Mouse (Mus musculus): ENCODE results near the gene Sec24d.

DNA sequence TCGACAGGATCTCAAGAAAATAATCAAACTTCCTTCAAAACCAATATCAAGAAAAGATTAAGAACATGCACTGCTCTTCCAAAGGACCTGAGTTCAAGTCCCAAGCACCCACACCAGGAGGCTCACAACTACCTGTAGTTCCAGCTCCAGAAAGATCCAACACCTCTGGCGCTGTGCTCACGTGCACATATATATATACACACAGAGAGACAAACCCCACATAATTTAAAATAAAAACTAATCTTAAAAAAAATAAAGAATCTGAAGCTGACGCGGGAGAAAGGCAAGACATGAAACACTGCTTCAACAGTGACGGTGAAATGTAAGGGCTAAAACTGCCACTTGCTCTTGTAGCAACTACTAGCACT is 117.8 kb downstream of the Sec24d start:
- no peak for TF ChIP-seq CTCF (IDR thresholded peaks at IDR 0.05; ENCODE audit: low read depth)
- no peak for TF ChIP-seq EP300 (optimal IDR thresholded peaks at IDR 0.05)
